Comparison of ENCODE assay signal across 8 mouse cellular contexts in genomic region chr11:32551579-32552297, GRCm38 (mm10). TPM values are rescaled to one million over a fixed set of nuclear protein-coding genes. Genes with fewer than 3 reads are reported as not detected.
A peak's percentile ranks its signal among the peaks of the same experiment; 100 is the strongest.
DNase-seq lines count a peak whose midpoint lies in the region; ATAC-seq and TF ChIP-seq lines count a peak whose summit lies in the region.

No protein-coding gene starts in this region.

- H3K4me3 ChIP-seq in gastrocnemius, adult 2 months: no peak overlapping the region; the same call in 1 of the 2 replicates
- H3K4me3 ChIP-seq in stomach, embryonic 16.5 days (replicated peaks; ENCODE audit: low read length): no peak overlapping the region
- H3K4me3 ChIP-seq in stomach, postnatal 0 days (ENCODE audit: low read depth, low read length): no peak overlapping the region
- no peak overlapping the region for H3K4me3 ChIP-seq in limb, embryonic 13.5 days

- DNase-seq in gastrocnemius, adult 2 months: peak; percentile 48
- no peak for DNase-seq in gastrocnemius, postnatal 10 days
- no peak for DNase-seq in stomach, postnatal 0 days (ENCODE audit: low spot score)
- no peak for DNase-seq in urinary bladder, postnatal 14 days (ENCODE audit: low spot score)
- no peak for DNase-seq in cerebellum, adult 11-12 months
- DNase-seq in layer of hippocampus, adult 8-10 months (ENCODE audit: low spot score in 2 of 2): no peak

- H3K9ac ChIP-seq in stomach, embryonic 16.5 days (ENCODE audit: low read length): peak overlapping the region; percentile 20; the same call in 1 of the 2 replicates
- no peak overlapping the region for H3K9ac ChIP-seq in stomach, postnatal 0 days (ENCODE audit: low read length)
- H3K9ac ChIP-seq in limb, embryonic 13.5 days: 0 out of 2 replicates have a peak overlapping the region, but pooled peaks have one; percentile 31

- H3K4me2 ChIP-seq in stomach, embryonic 16.5 days (ENCODE audit: low read depth, low read length): no peak overlapping the region
- H3K4me2 ChIP-seq in stomach, postnatal 0 days (replicated peaks; ENCODE audit: low read depth): no peak overlapping the region
- H3K4me2 ChIP-seq in limb, embryonic 13.5 days (replicated peaks): no peak overlapping the region

- TF ChIP-seq CTCF in gastrocnemius, adult 2 months (IDR thresholded peaks at IDR 0.05): no peak
- no peak for TF ChIP-seq CTCF in stomach, postnatal 0 days (IDR thresholded peaks at IDR 0.05; ENCODE audit: low read depth)

- peaks cover 45% of the 10 kb centered on the region for H3K4me1 ChIP-seq in stomach, embryonic 16.5 days (ENCODE audit: control insufficient read depth, insufficient read depth, low read length)
- peaks cover 2% of the 10 kb centered on the region; the same call in 1 of the 2 replicates for H3K4me1 ChIP-seq in stomach, postnatal 0 days (replicated peaks; ENCODE audit: control insufficient read depth, insufficient read depth)
- H3K4me1 ChIP-seq in limb, embryonic 13.5 days: peaks cover 56% of the 10 kb centered on the region

- 57% methylated on average over 12 of the region's 12 CpGs for WGBS in stomach, embryonic 16.5 days
- WGBS in stomach, postnatal 0 days: 66% methylated on average over 12 of the region's 12 CpGs
- WGBS in limb, embryonic 13.5 days: 57% methylated on average over 12 of the region's 12 CpGs

- H3K36me3 ChIP-seq in stomach, embryonic 16.5 days (ENCODE audit: control insufficient read depth, insufficient read depth, low read length): no peaks in the 10 kb centered on the region
- H3K36me3 ChIP-seq in stomach, postnatal 0 days (ENCODE audit: control insufficient read depth, insufficient read depth, low read length): no peaks in the 10 kb centered on the region
- H3K36me3 ChIP-seq in limb, embryonic 13.5 days: no peaks in the 10 kb centered on the region

- H3K27me3 ChIP-seq in stomach, embryonic 16.5 days (ENCODE audit: control insufficient read depth, insufficient read depth, low read length): no peaks in the 10 kb centered on the region
- no peaks in the 10 kb centered on the region for H3K27me3 ChIP-seq in stomach, postnatal 0 days (ENCODE audit: control insufficient read depth, insufficient read depth, low read length)
- H3K27me3 ChIP-seq in limb, embryonic 13.5 days: no peaks in the 10 kb centered on the region

- H3K27ac ChIP-seq in gastrocnemius, adult 2 months: peak overlapping the region; percentile 67
- peak overlapping the region; percentile 29; the same call in 1 of the 2 replicates for H3K27ac ChIP-seq in stomach, embryonic 16.5 days (ENCODE audit: low read length)
- no peak overlapping the region for H3K27ac ChIP-seq in stomach, postnatal 0 days (replicated peaks)
- peak overlapping the region; percentile 86 for H3K27ac ChIP-seq in limb, embryonic 13.5 days

- no peak; the same call in 1 of the 2 replicates for ATAC-seq in stomach, embryonic 16.5 days (ENCODE audit: insufficient read depth, low FRiP score)
- no peak for ATAC-seq in stomach, postnatal 0 days (ENCODE audit: low FRiP score, low TSS enrichment)
- peak; percentile 38 for ATAC-seq in limb, embryonic 13.5 days (ENCODE audit: low FRiP score, low read depth)

- no peaks in the 10 kb centered on the region for H3K9me3 ChIP-seq in stomach, embryonic 16.5 days (replicated peaks; ENCODE audit: control insufficient read depth, low read length)
- H3K9me3 ChIP-seq in stomach, postnatal 0 days (ENCODE audit: control insufficient read depth, low read length): no peaks in the 10 kb centered on the region
- no peaks in the 10 kb centered on the region for H3K9me3 ChIP-seq in limb, embryonic 13.5 days

- no peak for TF ChIP-seq EP300 in stomach, postnatal 0 days (optimal IDR thresholded peaks at IDR 0.05)

- intact Hi-C loops in gastrocnemius, adult 2 months (cut with DNase I): no loop called here

RNA-seq across cellular contexts. Expression of gene Stk10, which starts 18.6 kb away (rescaled TPM):
- total RNA-seq in gastrocnemius, adult 2 months (2021): 1 to 10 TPM; 1.9 to 3.8 TPM
- total RNA-seq in gastrocnemius, postnatal 10 days (2021): 1 to 10 TPM; 5.3 to 8.5 TPM
- polyA plus RNA-seq in stomach, embryonic 16.5 days (2015; fragmentation: Nextera tagmentation; extraction: Ambion mirVana): 4.2 TPM in 2 replicates
- polyA plus RNA-seq in stomach, postnatal 0 days (2015; fragmentation: Nextera tagmentation; extraction: Ambion mirVana): 1.1 and 1.6 TPM in 2 replicates
- polyA plus RNA-seq in limb, embryonic 13.5 days (2015; fragmentation: Nextera tagmentation; extraction: Ambion mirVana): 2.6 and 3.1 TPM in 2 replicates
- 10 to 100 TPM in 2 of 4 experiments, 1 to 10 TPM in 2; 9.3 to 15.3 (median 12.2) TPM for total RNA-seq in layer of hippocampus, adult 8-10 months (2022)

RNA-seq across cellular contexts. Expression of gene Efcab9, which starts 19.9 kb away (rescaled TPM):
- 1 to 10 TPM; 1.0 to 2.0 TPM for total RNA-seq in gastrocnemius, adult 2 months (2021)
- total RNA-seq in gastrocnemius, postnatal 10 days (2021): under 1 TPM in 1 of 2 experiments, not detected in 1; 0.66 TPM
- 0.70 and 0.87 TPM in 2 replicates for polyA plus RNA-seq in stomach, embryonic 16.5 days (2015; fragmentation: Nextera tagmentation; extraction: Ambion mirVana)
- 0.16 and 0.52 TPM in 2 replicates for polyA plus RNA-seq in stomach, postnatal 0 days (2015; fragmentation: Nextera tagmentation; extraction: Ambion mirVana)
- polyA plus RNA-seq in limb, embryonic 13.5 days (2015; fragmentation: Nextera tagmentation; extraction: Ambion mirVana): 0.45 TPM in 1 of 2 replicates, not detected in the other
- 1 to 10 TPM in 3 of 4 experiments, under 1 TPM in 1; 0.54 to 2.2 (median 1.5) TPM for total RNA-seq in layer of hippocampus, adult 8-10 months (2022)
